Mouse (Mus musculus) small intestine, adult 2 months (tissue): ENCODE data around the gene Baat.

ENCODE experiments used
- CTCF ChIP-seq: fragments of 200-500 bp; IDR thresholded peaks from 2 replicates; pipeline ENCODE4 v1.5.1; 2012; ENCODE audit warnings: low read depth, mild to moderate bottlenecking, control low read depth, inconsistent platforms, low read length, moderate library complexity, mixed read lengths; ENCODE audit not compliant: insufficient replicate concordance, insufficient read length; ENCODE audit errors: extremely low read depth
- POLR2A ChIP-seq: fragments of 200-500 bp; IDR thresholded peaks from 2 replicates; pipeline ENCODE4 v1.6.1; 2012; ENCODE audit warnings: low read depth, mild to moderate bottlenecking, control low read depth, inconsistent platforms, low read length, moderate library complexity

DNA sequence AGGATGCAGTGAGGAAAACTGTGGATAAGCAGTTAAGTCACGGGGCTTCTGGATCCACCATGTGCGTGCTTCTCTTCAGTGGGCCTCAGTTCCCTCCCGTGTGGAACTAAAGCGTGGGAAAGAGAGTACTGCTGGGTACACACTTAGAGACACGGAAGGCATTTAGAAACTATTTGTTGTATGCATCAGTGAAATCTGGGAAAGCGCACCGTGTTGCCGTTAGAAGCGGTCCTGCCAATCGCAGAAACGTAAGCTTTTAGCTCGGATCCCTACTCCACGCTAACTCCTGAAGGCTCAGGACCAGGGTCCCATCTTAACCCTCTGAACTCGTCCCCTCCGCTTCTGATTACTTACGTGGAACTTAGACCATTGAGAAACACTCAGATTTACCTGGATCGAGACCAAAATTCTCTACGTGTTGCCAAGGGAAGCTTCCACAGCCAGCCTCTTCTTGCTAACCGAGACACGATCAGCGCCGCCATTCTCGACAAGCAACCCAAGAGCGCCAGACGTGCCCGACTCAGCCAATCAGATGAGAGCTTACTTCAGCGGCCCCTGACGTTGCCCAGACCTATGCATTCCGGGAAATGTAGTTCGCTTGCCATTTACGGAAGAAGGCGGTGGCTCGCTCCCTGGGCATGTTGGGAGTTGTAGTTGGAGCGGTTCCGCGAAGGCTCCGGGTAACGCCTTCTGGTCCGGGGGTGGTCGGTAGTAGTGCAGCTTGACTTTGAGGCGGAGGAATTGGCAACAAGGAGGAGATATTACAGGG lies 14.4 kb upstream of the Baat start, which contains the start of the genes Mrpl50 and Zfp189:
- TF ChIP-seq CTCF (no peak), POLR2A (peak; percentile 67; the same call in 1 of the 2 replicates)
